Mouse (Mus musculus): ENCODE data around the gene Ddx56. TPM values are rescaled to one million over a fixed set of nuclear protein-coding genes. Genes with fewer than 3 reads are reported as not detected.

Gene Ddx56
- polyA plus RNA-seq, 1 experiment from 2014 or later: 107 TPM

DNA sequence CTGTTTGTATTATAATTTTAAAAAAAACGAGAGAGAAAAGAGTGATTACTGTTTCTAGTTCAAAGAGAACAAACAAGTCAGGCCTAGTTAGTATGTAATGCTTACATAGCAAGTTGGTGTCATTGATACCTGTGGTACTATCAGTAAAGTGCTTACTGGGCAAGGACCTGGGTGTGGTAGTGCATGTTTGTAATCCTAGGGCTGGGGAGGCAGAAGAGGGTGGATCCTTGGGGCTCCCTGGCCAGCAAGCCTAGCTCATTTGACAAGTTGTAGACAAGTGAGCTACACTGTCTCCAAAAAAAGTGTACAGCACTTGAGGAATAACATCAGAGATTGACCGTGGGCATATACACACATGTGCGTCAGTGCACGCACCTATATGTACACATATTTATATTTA, 27.1 kb upstream of the Ddx56 start:
- WGBS: 89% methylated on average over 4 of the region's 4 CpGs
- H3K4me1 ChIP-seq (ENCODE audit: control insufficient read depth, insufficient read depth, low read length): peaks cover 6% of the 10 kb centered on the region; the same call in 1 of the 2 replicates
- ATAC-seq (ENCODE audit: insufficient read depth, low FRiP score, low TSS enrichment): no peak

DNA sequence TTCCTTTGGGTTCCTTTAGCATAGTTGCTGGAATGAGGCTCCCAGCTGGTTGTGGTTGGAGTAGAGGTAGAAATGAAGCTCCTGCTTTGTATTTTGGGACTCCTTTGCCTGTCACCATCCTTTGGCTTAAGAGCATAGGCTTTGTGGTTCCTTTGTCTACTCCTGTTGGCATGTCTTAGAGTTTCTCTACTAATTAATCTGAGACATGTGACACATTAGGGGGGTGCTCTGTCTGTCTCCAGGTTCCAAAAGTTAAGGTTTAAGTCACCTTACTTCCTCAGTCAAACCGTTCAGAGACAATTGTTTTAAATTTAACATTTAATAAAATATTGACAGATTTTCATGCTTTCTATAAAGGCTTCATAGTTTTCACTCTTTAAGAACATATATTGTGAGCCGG, 26.0 kb upstream of the Ddx56 start:
- H3K27me3 ChIP-seq (ENCODE audit: control insufficient read depth, insufficient read depth, low read length): no peaks in the 10 kb centered on the region
- H3K9me3 ChIP-seq (ENCODE audit: control insufficient read depth, low read length): no peaks in the 10 kb centered on the region
- peaks cover 6% of the 10 kb centered on the region; the same call in 1 of the 2 replicates for H3K4me1 ChIP-seq (ENCODE audit: control insufficient read depth, insufficient read depth, low read length)
- H3K27ac ChIP-seq (ENCODE audit: low read depth, low read length): no peak overlapping the region
- peaks cover 7% of the 10 kb centered on the region for H3K36me3 ChIP-seq (ENCODE audit: control insufficient read depth, insufficient read depth, low read length)
- WGBS: 93% methylated on average over 2 of the region's 2 CpGs
- DNase-seq (ENCODE audit: low spot score) (no peak), ATAC-seq (ENCODE audit: insufficient read depth, low FRiP score, low TSS enrichment) (no peak)
- H3K4me2 ChIP-seq (ENCODE audit: low read depth): no peak overlapping the region
- no peak overlapping the region for H3K9ac ChIP-seq (ENCODE audit: low read length)
- no peak overlapping the region for H3K4me3 ChIP-seq (ENCODE audit: low read depth, low read length)

More for the DNA sequence above, 27.1 kb upstream of the Ddx56 start:
- Histone ChIP-seq H3K4me2 (ENCODE audit: low read depth) (no peak overlapping the region), H3K9ac (ENCODE audit: low read length) (no peak overlapping the region), H3K4me3 (ENCODE audit: low read depth, low read length) (no peak overlapping the region), H3K36me3 (ENCODE audit: control insufficient read depth, insufficient read depth, low read length) (peaks cover 7% of the 10 kb centered on the region), H3K27ac (ENCODE audit: low read depth, low read length) (no peak overlapping the region), H3K9me3 (ENCODE audit: control insufficient read depth, low read length) (no peaks in the 10 kb centered on the region), H3K27me3 (ENCODE audit: control insufficient read depth, insufficient read depth, low read length) (no peaks in the 10 kb centered on the region)
- no peak for DNase-seq (ENCODE audit: low spot score)

DNA sequence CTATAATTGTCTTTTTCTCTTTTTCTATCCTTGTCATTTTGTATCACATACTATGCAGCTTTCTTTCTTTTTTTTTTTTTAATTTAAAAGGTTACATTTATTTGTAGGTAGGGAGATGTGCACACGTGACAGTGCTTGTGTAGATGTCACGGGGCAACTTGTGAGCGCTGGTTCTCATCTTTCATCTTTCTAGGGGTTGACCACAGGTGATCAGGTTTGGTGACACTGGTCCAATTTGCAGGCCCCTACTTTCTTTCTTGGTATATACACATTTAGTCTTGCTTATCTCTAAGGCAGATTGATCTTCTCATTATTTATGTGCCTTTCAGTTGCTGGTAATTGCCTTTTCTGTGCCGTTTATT, 25.4 kb upstream of the Ddx56 start:
- DNase-seq (ENCODE audit: low spot score) (no peak), ATAC-seq (ENCODE audit: insufficient read depth, low FRiP score, low TSS enrichment) (no peak)
- Histone ChIP-seq H3K9me3 (ENCODE audit: control insufficient read depth, low read length) (no peaks in the 10 kb centered on the region), H3K36me3 (ENCODE audit: control insufficient read depth, insufficient read depth, low read length) (peaks cover 5% of the 10 kb centered on the region), H3K27ac (ENCODE audit: low read depth, low read length) (no peak overlapping the region), H3K27me3 (ENCODE audit: control insufficient read depth, insufficient read depth, low read length) (no peaks in the 10 kb centered on the region), H3K9ac (ENCODE audit: low read length) (no peak overlapping the region), H3K4me3 (ENCODE audit: low read depth, low read length) (peak overlapping the region; percentile 80; the same call in 1 of the 2 replicates), H3K4me2 (ENCODE audit: low read depth) (peak overlapping the region; percentile 87), H3K4me1 (ENCODE audit: control insufficient read depth, insufficient read depth, low read length) (peaks cover 6% of the 10 kb centered on the region; the same call in 1 of the 2 replicates)
- 95% methylated on average over 4 of the region's 4 CpGs for WGBS

- H3K27ac ChIP-seq (ENCODE audit: low read depth, low read length): peak overlapping the region; percentile 56; the same call in 1 of the 2 replicates
- peak overlapping the region; percentile 80 for H3K4me3 ChIP-seq (ENCODE audit: low read depth, low read length)
- peak overlapping the region; percentile 87 for H3K4me2 ChIP-seq (ENCODE audit: low read depth)
- ATAC-seq (ENCODE audit: insufficient read depth, low FRiP score, low TSS enrichment) (peak; percentile 65), DNase-seq (ENCODE audit: low spot score) (peak; percentile 74)
- H3K4me1 ChIP-seq (ENCODE audit: control insufficient read depth, insufficient read depth, low read length): peaks cover 6% of the 10 kb centered on the region; the same call in 1 of the 2 replicates
- WGBS: 20% methylated on average over 33 of the region's 33 CpGs
- H3K9me3 ChIP-seq (ENCODE audit: control insufficient read depth, low read length): no peaks in the 10 kb centered on the region
- peaks cover 4% of the 10 kb centered on the region for H3K36me3 ChIP-seq (ENCODE audit: control insufficient read depth, insufficient read depth, low read length)
- H3K9ac ChIP-seq (ENCODE audit: low read length): peak overlapping the region; percentile 71
- H3K27me3 ChIP-seq (ENCODE audit: control insufficient read depth, insufficient read depth, low read length): no peaks in the 10 kb centered on the region
Measured at GRCm38 (mm10) chr11:6292116-6292987, 24.8 kb upstream of the Ddx56 start.

- Histone ChIP-seq H3K9ac (ENCODE audit: low read length) (peak within 1 kb of the TSS; percentile 71), H3K9me3 (ENCODE audit: control insufficient read depth, low read length) (no peaks in the 10 kb centered on the region), H3K4me3 (ENCODE audit: low read depth, low read length) (peak within 1 kb of the TSS; percentile 80), H3K36me3 (ENCODE audit: control insufficient read depth, insufficient read depth, low read length) (no peaks in the 10 kb centered on the region), H3K4me2 (ENCODE audit: low read depth) (peak within 1 kb of the TSS; percentile 87), H3K27me3 (ENCODE audit: control insufficient read depth, insufficient read depth, low read length) (no peaks in the 10 kb centered on the region), H3K4me1 (ENCODE audit: control insufficient read depth, insufficient read depth, low read length) (peaks cover 6% of the 10 kb centered on the region; the same call in 1 of the 2 replicates), H3K27ac (ENCODE audit: low read depth, low read length) (peak within 1 kb of the TSS; percentile 68)
- ATAC-seq (ENCODE audit: insufficient read depth, low FRiP score, low TSS enrichment) (peak; percentile 98), DNase-seq (ENCODE audit: low spot score) (peak; percentile 98)
- WGBS: under 1% methylated on average over 51 of the region's 77 CpGs
Measured at GRCm38 (mm10) chr11:6291401-6292115, 24.0 kb upstream of the Ddx56 start, which contains the start of gene Ogdh. Gene Ogdh, plus strand, starts transcription at chr11:6291633.

DNA sequence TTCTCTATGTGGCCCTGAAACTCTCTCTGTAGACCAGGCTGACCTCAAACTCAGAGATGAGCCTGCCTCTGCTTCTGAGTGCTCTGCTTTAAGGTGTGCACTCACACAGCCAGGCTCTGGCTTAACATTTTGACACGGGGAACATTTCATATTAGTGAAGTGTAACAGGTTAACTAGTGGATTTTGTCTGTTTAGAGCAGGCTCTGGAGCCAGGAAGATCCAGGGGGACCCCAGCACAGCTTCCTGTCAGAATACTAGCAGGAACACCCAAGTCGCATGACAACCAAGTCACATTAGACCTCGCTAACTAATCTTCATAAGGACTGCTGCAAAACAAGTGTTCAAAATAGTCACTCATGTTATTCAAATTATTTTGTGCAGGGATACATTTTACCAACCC, 23.3 kb upstream of the Ddx56 start:
- Histone ChIP-seq H3K27me3 (ENCODE audit: control insufficient read depth, insufficient read depth, low read length) (no peaks in the 10 kb centered on the region), H3K9ac (ENCODE audit: low read length) (peak overlapping the region; percentile 71), H3K9me3 (ENCODE audit: control insufficient read depth, low read length) (no peaks in the 10 kb centered on the region), H3K4me1 (ENCODE audit: control insufficient read depth, insufficient read depth, low read length) (peaks cover 6% of the 10 kb centered on the region; the same call in 1 of the 2 replicates), H3K4me3 (ENCODE audit: low read depth, low read length) (peak overlapping the region; percentile 80), H3K36me3 (ENCODE audit: control insufficient read depth, insufficient read depth, low read length) (no peaks in the 10 kb centered on the region), H3K4me2 (ENCODE audit: low read depth) (peak overlapping the region; percentile 65), H3K27ac (ENCODE audit: low read depth, low read length) (no peak overlapping the region)
- DNase-seq (ENCODE audit: low spot score) (no peak), ATAC-seq (ENCODE audit: insufficient read depth, low FRiP score, low TSS enrichment) (no peak)
- 25% methylated on average over 3 of the region's 3 CpGs for WGBS

- Histone ChIP-seq H3K4me3 (ENCODE audit: low read depth, low read length) (no peak overlapping the region), H3K4me1 (ENCODE audit: control insufficient read depth, insufficient read depth, low read length) (peaks cover 6% of the 10 kb centered on the region; the same call in 1 of the 2 replicates), H3K27ac (ENCODE audit: low read depth, low read length) (no peak overlapping the region), H3K9ac (ENCODE audit: low read length) (no peak overlapping the region), H3K36me3 (ENCODE audit: control insufficient read depth, insufficient read depth, low read length) (no peaks in the 10 kb centered on the region), H3K27me3 (ENCODE audit: control insufficient read depth, insufficient read depth, low read length) (no peaks in the 10 kb centered on the region), H3K4me2 (ENCODE audit: low read depth) (no peak overlapping the region), H3K9me3 (ENCODE audit: control insufficient read depth, low read length) (no peaks in the 10 kb centered on the region)
- 89% methylated on average over 3 of the region's 3 CpGs for WGBS
- ATAC-seq (ENCODE audit: insufficient read depth, low FRiP score, low TSS enrichment) (no peak), DNase-seq (ENCODE audit: low spot score) (no peak)
Measured at GRCm38 (mm10) chr11:6290138-6290537, 22.6 kb upstream of the Ddx56 start.

DNA sequence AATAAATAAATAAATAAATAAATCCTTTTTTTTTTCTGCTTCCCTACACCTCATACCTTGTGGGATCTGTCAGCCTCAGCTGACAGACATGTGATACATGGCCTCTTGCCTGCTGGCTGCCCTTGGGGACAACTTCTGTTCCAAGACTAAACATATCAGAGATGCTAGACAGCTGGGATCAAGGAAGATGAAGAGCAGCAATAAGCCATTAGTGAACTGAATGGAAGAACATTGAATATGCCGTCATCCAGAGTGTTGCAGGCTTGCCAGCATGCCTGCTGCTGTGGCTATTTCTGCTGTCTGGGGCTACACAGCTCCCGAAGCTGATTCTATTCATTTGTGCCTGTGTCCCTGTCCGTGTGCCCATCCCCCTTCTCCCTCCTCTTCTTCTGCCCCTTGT, 15.4 kb upstream of the Ddx56 start:
- DNase-seq (ENCODE audit: low spot score): no peak
- H3K4me2 ChIP-seq (ENCODE audit: low read depth): no peak overlapping the region
- WGBS: 75% methylated on average over 3 of the region's 3 CpGs

More for the DNA sequence above, 15.4 kb upstream of the Ddx56 start:
- Histone ChIP-seq H3K4me3 (ENCODE audit: low read depth, low read length) (no peak overlapping the region), H3K9ac (ENCODE audit: low read length) (no peak overlapping the region), H3K9me3 (ENCODE audit: control insufficient read depth, low read length) (no peaks in the 10 kb centered on the region), H3K4me1 (ENCODE audit: control insufficient read depth, insufficient read depth, low read length) (no peaks in the 10 kb centered on the region), H3K27ac (ENCODE audit: low read depth, low read length) (no peak overlapping the region), H3K36me3 (ENCODE audit: control insufficient read depth, insufficient read depth, low read length) (no peaks in the 10 kb centered on the region), H3K27me3 (ENCODE audit: control insufficient read depth, insufficient read depth, low read length) (no peaks in the 10 kb centered on the region)
- ATAC-seq (ENCODE audit: insufficient read depth, low FRiP score, low TSS enrichment): no peak
